Mouse (Mus musculus) small intestine, adult 2 months (tissue): Measurements from ENCODE around the gene Tmem150c. TPM values are rescaled to one million over a fixed set of nuclear protein-coding genes. Genes with fewer than 3 reads are reported as not detected.

Experiments used
- H3K27ac ChIP-seq: fragments of 200-500 bp; 2 replicates; pipeline ENCODE4 v1.5.1; 2012; ENCODE audit warnings: low read depth, low read length, control low read depth, inconsistent platforms; ENCODE audit not compliant: insufficient read depth
- H3K27me3 ChIP-seq: fragments of 200-500 bp; 2 replicates; pipeline ENCODE4 v1.6.1; 2012; ENCODE audit warnings: mild to moderate bottlenecking, moderate library complexity, low read length, inconsistent platforms; ENCODE audit not compliant: control insufficient read depth, insufficient read depth
- H3K36me3 ChIP-seq: fragments of 200-500 bp; 2 replicates; pipeline ENCODE4 v1.6.1; 2012; ENCODE audit warnings: mild to moderate bottlenecking, low read length, control low read depth, inconsistent platforms; ENCODE audit not compliant: control insufficient read depth, insufficient read depth
- H3K4me1 ChIP-seq: fragments of 200-500 bp; 2 replicates; pipeline ENCODE4 v1.6.1; 2012; ENCODE audit warnings: low read length, inconsistent platforms, mixed read lengths; ENCODE audit not compliant: control insufficient read depth, insufficient read depth, insufficient read length
- H3K4me3 ChIP-seq: fragments of 200-500 bp; 2 replicates; pipeline ENCODE4 v1.5.1; 2012; ENCODE audit warnings: low read depth, mild to moderate bottlenecking, control low read depth, inconsistent platforms, low read length, moderate library complexity
- CTCF ChIP-seq: fragments of 200-500 bp; IDR thresholded peaks from 2 replicates; pipeline ENCODE4 v1.5.1; 2012; ENCODE audit warnings: low read depth, mild to moderate bottlenecking, control low read depth, inconsistent platforms, low read length, moderate library complexity, mixed read lengths; ENCODE audit not compliant: insufficient replicate concordance, insufficient read length; ENCODE audit errors: extremely low read depth
- POLR2A ChIP-seq: fragments of 200-500 bp; IDR thresholded peaks from 2 replicates; pipeline ENCODE4 v1.6.1; 2012; ENCODE audit warnings: low read depth, mild to moderate bottlenecking, control low read depth, inconsistent platforms, low read length, moderate library complexity
- WGBS: fragments of 180-500 bp; shearing (Covaris S2); methylation state at CpG from one replicate; pipeline ENCODE4 v1.1.7; 2018; 5-methylcytosine and 5-hydroxymethylcytosine counted together
- polyA plus RNA-seq: library from polyadenylated mRNA; depleted of rRNA; stranded (reverse); fragments of >200 nt; gene quantifications from 2 replicates; pipeline ENCODE4 v1.2.3, GENCODE M21; 2012; rRNA removed

The Tmem150c gene
- polyA plus RNA-seq: 0.04 and 0.06 TPM in 2 replicates

GRCm38 (mm10) chr5:100159638-100159973 is at the start of gene Tmem150c:
Gene Tmem150c (minus strand): TSS chr5:100159808.
- 18% methylated on average over 6 of the region's 6 CpGs for WGBS
- TF ChIP-seq CTCF: no peak
- no peak for TF ChIP-seq POLR2A
- H3K4me1 ChIP-seq: no peaks in the 10 kb centered on the region; the same call in 1 of the 2 replicates
- peaks cover 35% of the 10 kb centered on the region for H3K27me3 ChIP-seq
- no peak within 1 kb of the TSS for H3K27ac ChIP-seq
- H3K4me3 ChIP-seq: peak within 1 kb of the TSS; percentile 67
- H3K36me3 ChIP-seq: no peaks in the 10 kb centered on the region

GRCm38 (mm10) chr5:100209093-100209492 is 49.5 kb upstream of the Tmem150c start:
- no peaks in the 10 kb centered on the region for H3K36me3 ChIP-seq
- H3K27me3 ChIP-seq: no peaks in the 10 kb centered on the region
- TF ChIP-seq CTCF (no peak), POLR2A (no peak)
- WGBS: 74% methylated on average over 7 of the region's 7 CpGs
- no peak overlapping the region for H3K27ac ChIP-seq
- H3K4me1 ChIP-seq: no peaks in the 10 kb centered on the region
- H3K4me3 ChIP-seq: no peak overlapping the region

- no peak overlapping the region for H3K27ac ChIP-seq
- WGBS: 55% methylated on average over 6 of the region's 6 CpGs
- no peak for TF ChIP-seq POLR2A
- no peak for TF ChIP-seq CTCF
Observed at GRCm38 (mm10) chr5:100206675-100207074, 47.1 kb upstream of the Tmem150c start.

GRCm38 (mm10) chr5:100205519-100206189 is 46.0 kb upstream of the Tmem150c start:
- no peaks in the 10 kb centered on the region for H3K4me1 ChIP-seq
- H3K4me3 ChIP-seq: no peak overlapping the region
- 80% methylated on average over 9 of the region's 9 CpGs for WGBS
- no peaks in the 10 kb centered on the region for H3K27me3 ChIP-seq
- TF ChIP-seq POLR2A: no peak
- no peak for TF ChIP-seq CTCF
- H3K36me3 ChIP-seq: no peaks in the 10 kb centered on the region
- H3K27ac ChIP-seq: no peak overlapping the region

More at GRCm38 (mm10) chr5:100206675-100207074, 47.1 kb upstream of the Tmem150c start:
- Histone ChIP-seq H3K4me3 (no peak overlapping the region), H3K36me3 (no peaks in the 10 kb centered on the region), H3K27me3 (no peaks in the 10 kb centered on the region), H3K4me1 (no peaks in the 10 kb centered on the region)

- Histone ChIP-seq H3K27ac (no peak overlapping the region), H3K4me3 (no peak overlapping the region), H3K27me3 (no peaks in the 10 kb centered on the region), H3K36me3 (no peaks in the 10 kb centered on the region), H3K4me1 (no peaks in the 10 kb centered on the region)
- no peak for TF ChIP-seq CTCF
- no peak for TF ChIP-seq POLR2A
- WGBS: 59% methylated on average over 5 of the region's 5 CpGs
Observed at GRCm38 (mm10) chr5:100200805-100201204, 41.2 kb upstream of the Tmem150c start.

- no peak for TF ChIP-seq POLR2A
- no peak for TF ChIP-seq CTCF
- no peaks in the 10 kb centered on the region for H3K36me3 ChIP-seq
Observed at GRCm38 (mm10) chr5:100200296-100200695, 40.7 kb upstream of the Tmem150c start.

GRCm38 (mm10) chr5:100199092-100199853 is 39.7 kb upstream of the Tmem150c start:
- Histone ChIP-seq H3K27me3 (no peaks in the 10 kb centered on the region), H3K27ac (no peak overlapping the region), H3K36me3 (no peaks in the 10 kb centered on the region), H3K4me1 (no peaks in the 10 kb centered on the region), H3K4me3 (no peak overlapping the region)
- 50% methylated on average over 7 of the region's 7 CpGs for WGBS
- no peak for TF ChIP-seq CTCF
- TF ChIP-seq POLR2A: no peak

More at GRCm38 (mm10) chr5:100200296-100200695, 40.7 kb upstream of the Tmem150c start:
- Histone ChIP-seq H3K27ac (no peak overlapping the region), H3K4me1 (no peaks in the 10 kb centered on the region), H3K27me3 (no peaks in the 10 kb centered on the region), H3K4me3 (no peak overlapping the region)
- 81% methylated on average over 5 of the region's 5 CpGs for WGBS
